Mouse (Mus musculus) heart, embryonic 14.5 days (tissue): Measurements from ENCODE around the gene Arl15. TPM values are rescaled to one million over a fixed set of nuclear protein-coding genes. Genes with fewer than 3 reads are reported as not detected.

ENCODE experiments used
- ATAC-seq: fragments of 200-750 bp; cut with Nextera tagmentation; 2 replicates; pipeline ENCODE4 v1.8.0; 2017; ENCODE audit warnings: low read depth, moderate TSS enrichment; ENCODE audit not compliant: insufficient number of reproducible peaks, insufficient read depth, low FRiP score
- H3K27ac ChIP-seq, 2 experiments: fragments of 200-500 bp in 1 of 2; fragments of 300-500 bp in 1 of 2; sonication (generic) in 1 of 2; replicated peaks in 1 of 2; 2 replicates each; pipeline ENCODE4 v1.5.1; 2012 to 2014; ENCODE audit warnings: low read depth in 2 of 2, low read length in 2 of 2, control low read depth in 1 of 2, mild to moderate bottlenecking in 1 of 2, mixed read lengths in 1 of 2; ENCODE audit not compliant: control insufficient read depth in 1 of 2, insufficient read depth in 1 of 2
- H3K27me3 ChIP-seq: fragments of 300-500 bp; sonication (generic); 2 replicates; pipeline ENCODE4 v1.6.1; 2014; ENCODE audit warnings: mild to moderate bottlenecking, low read length, control low read depth; ENCODE audit not compliant: control insufficient read depth, insufficient read depth
- H3K36me3 ChIP-seq: fragments of 300-500 bp; sonication (generic); 2 replicates; pipeline ENCODE4 v1.6.1; 2014; ENCODE audit warnings: mild to moderate bottlenecking, control low read depth, low read length, mixed read lengths; ENCODE audit not compliant: control insufficient read depth, insufficient read depth
- H3K4me1 ChIP-seq, 2 experiments: fragments of 200-500 bp in 1 of 2; fragments of 300-500 bp in 1 of 2; sonication (generic) in 1 of 2; 2 replicates each; pipeline ENCODE4 v1.6.1; 2012 to 2014; ENCODE audit warnings: low read length in 2 of 2, control low read depth in 1 of 2, mixed read lengths in 1 of 2; ENCODE audit not compliant: control insufficient read depth in 2 of 2, insufficient read depth in 2 of 2
- H3K4me2 ChIP-seq: fragments of 300-500 bp; sonication (generic); 2 replicates; pipeline ENCODE4 v1.6.1; 2014; ENCODE audit warnings: mild to moderate bottlenecking, low read length
- H3K4me3 ChIP-seq, 2 experiments: fragments of 200-500 bp in 1 of 2; fragments of 300-500 bp in 1 of 2; sonication (generic) in 1 of 2; 2 replicates each; pipeline ENCODE4 v1.5.1; 2012 to 2014; ENCODE audit warnings: low read length in 2 of 2, mild to moderate bottlenecking in 2 of 2, control low read depth in 1 of 2, low read depth in 1 of 2, moderate library complexity in 1 of 2; ENCODE audit not compliant: control insufficient read depth in 1 of 2, insufficient read depth in 1 of 2
- H3K9ac ChIP-seq: fragments of 300-500 bp; sonication (generic); 2 replicates; pipeline ENCODE4 v1.6.1; 2014; ENCODE audit warnings: mild to moderate bottlenecking, low read length
- H3K9me3 ChIP-seq: fragments of 300-500 bp; sonication (generic); 2 replicates; pipeline ENCODE4 v1.6.1; 2016; ENCODE audit warnings: low read length, control low read depth; ENCODE audit not compliant: control insufficient read depth
- WGBS: fragments of 180-500 bp; shearing (Covaris S2); extraction: QIAGEN DNeasy Blood & Tissue Kit; methylation state at CpG from one replicate; pipeline ENCODE4 v1.1.7; 2014; 5-methylcytosine and 5-hydroxymethylcytosine counted together
- polyA plus RNA-seq: library from polyadenylated mRNA; unstranded; fragments of >200 nt; fragmentation: Nextera tagmentation; extraction: Ambion mirVana; gene quantifications from 2 replicates; pipeline ENCODE4 v1.2.1, GENCODE M21; 2014

Gene Arl15
- polyA plus RNA-seq, 1 experiment from 2014 or later, result 8.3 TPM

DNA sequence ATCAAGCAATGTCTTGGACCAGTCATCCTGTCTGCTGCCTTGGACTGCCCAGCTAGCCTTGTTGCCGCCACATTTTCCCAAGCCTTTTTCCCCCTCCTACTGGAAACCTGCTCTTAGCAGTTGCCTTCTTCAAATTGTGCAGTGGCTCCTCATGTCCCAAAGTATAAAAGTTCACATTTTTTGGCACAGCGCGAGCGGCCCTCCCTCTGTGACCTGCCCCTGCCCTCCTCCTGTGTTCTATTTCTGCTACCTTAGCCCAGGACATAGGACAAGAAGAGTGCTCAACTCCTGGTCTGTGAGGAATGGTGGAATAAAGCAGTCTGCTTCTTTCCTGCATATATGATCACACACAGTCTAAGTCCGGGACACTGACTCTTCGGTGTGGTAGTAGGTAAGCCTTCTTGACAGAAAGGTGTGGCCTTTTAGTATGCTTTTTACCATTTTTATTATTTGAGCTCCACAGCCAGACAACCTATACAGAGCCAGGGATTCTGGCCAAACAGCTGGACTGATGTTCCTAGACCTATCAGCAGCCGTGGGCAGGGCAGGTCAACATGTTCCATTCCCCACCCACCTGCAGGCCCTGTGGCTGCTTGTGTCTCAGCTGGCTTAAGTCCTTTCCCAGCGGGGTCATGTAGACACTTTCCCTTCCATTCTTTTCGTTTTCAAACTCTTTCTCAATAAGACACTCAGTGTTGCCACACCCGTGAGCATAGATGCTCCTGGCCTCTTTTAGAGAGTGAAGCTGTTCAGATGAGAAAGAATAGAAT, 293.6 kb downstream of the Arl15 start:
- Histone ChIP-seq H3K9me3 (no peaks in the 10 kb centered on the region), H3K4me2 (no peak overlapping the region), H3K36me3 (0 out of 2 replicates have a peak, but pooled peaks cover 4% of the 10 kb centered on the region), H3K4me1 (peaks cover 2 to 10% of the 10 kb centered on the region in 2 experiments; a peak in 3 of 4 replicates), H3K27ac (no peak overlapping the region), H3K9ac (no peak overlapping the region), H3K4me3 (no peak overlapping the region), H3K27me3 (no peaks in the 10 kb centered on the region)
- WGBS, result 93% methylated on average over 10 of the region's 10 CpGs
- ATAC-seq, result no peak

DNA sequence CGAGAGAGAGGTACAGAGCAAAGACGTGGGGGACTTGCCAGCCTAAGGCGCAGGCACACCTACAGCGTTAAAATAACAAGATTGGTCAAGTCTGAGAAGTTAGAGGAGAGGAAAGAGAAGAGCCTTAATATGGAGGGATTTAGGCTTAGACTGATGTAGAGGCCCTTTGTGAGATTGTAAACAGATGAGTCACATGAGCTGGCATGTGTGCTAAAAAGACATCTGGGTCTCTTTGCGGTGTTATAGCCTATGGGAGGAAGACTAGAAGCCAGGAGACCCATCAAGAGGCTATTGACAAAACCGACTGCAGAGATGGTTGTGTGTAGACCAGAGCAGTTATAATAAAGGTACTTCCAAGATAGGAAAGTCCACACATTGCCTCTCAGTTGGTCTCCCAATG, 296.5 kb downstream of the Arl15 start:
- H3K27ac ChIP-seq, result no peak overlapping the region
- ATAC-seq, result no peak; the same call in 1 of the 2 replicates
- H3K4me3 ChIP-seq, result no peak overlapping the region
- no peaks in the 10 kb centered on the region for H3K27me3 ChIP-seq
- no peak overlapping the region for H3K9ac ChIP-seq
- 87% methylated on average over 6 of the region's 6 CpGs for WGBS
- 0 out of 2 replicates have a peak, but pooled peaks cover 4% of the 10 kb centered on the region for H3K36me3 ChIP-seq
- peaks cover 2 to 17% of the 10 kb centered on the region in 2 experiments; a peak in 3 of 4 replicates for H3K4me1 ChIP-seq
- no peak overlapping the region for H3K4me2 ChIP-seq
- H3K9me3 ChIP-seq, result no peaks in the 10 kb centered on the region

DNA sequence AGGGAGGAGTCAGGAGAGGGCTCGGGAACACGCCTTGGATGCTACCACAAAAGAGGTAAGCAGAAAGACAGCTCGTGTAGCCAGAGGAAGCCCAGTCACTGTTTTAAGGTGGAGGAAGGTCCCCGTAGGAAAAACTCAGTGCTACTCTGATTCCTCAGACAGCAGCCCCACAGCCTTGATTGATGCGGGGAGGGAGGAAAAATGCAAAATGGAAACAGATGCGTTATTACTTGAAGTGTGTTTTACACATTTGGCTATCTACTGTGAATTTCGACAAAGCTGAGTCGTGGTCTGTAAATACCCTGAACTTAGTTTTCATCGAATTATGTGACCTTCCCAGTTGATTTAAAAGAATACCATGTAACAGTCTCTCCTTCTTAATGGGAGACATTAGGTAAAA, 296.9 kb downstream of the Arl15 start:
- H3K4me3 ChIP-seq, result no peak overlapping the region
- ATAC-seq, result no peak
- no peak overlapping the region for H3K9ac ChIP-seq
- 73% methylated on average over 9 of the region's 9 CpGs for WGBS
- H3K4me2 ChIP-seq, result no peak overlapping the region
- no peak overlapping the region for H3K27ac ChIP-seq
- peaks cover 2 to 12% of the 10 kb centered on the region in 2 experiments; a peak in 3 of 4 replicates for H3K4me1 ChIP-seq
- H3K36me3 ChIP-seq, result 0 out of 2 replicates have a peak, but pooled peaks cover 4% of the 10 kb centered on the region
- no peaks in the 10 kb centered on the region for H3K27me3 ChIP-seq
- no peaks in the 10 kb centered on the region for H3K9me3 ChIP-seq

DNA sequence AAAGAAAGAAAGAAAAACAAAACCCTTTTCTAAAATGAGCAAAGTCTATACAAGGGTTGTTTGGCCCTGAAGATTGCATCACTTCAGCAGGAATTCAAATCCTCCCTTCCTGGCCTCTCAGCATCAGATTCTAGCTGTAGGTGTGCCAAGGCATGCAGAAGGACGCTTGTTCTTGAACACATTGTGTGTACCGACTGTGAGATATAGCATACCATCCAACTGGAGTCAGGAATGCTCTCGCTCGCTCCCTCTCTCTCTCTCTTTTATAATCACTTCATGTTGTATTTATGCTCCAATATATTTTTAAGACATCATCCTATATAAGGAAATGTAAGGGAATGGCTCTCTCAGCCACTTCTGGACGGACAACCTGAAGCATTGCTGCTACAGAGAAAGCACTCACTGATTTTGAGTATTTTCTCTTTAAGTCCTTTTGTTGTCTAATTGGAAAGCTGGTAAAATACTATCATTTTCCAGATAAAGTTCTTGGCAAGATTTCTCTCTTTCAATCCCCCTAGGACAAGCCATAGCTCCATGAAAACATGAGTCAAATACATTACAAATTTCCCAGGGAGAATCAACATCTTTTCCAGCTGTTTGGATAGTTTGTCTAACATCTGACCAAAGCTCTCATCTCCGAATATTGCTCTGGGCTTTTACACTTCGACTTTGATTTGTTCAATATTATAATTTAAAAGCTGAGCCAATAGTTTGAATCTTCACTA, 300.0 kb downstream of the Arl15 start:
- H3K36me3 ChIP-seq, result 0 out of 2 replicates have a peak, but pooled peaks cover 4% of the 10 kb centered on the region
- H3K4me1 ChIP-seq, result peaks cover 0 to 7% of the 10 kb centered on the region in 2 experiments; a peak in 2 of 4 replicates
- no peak overlapping the region for H3K27ac ChIP-seq
- no peak overlapping the region for H3K4me2 ChIP-seq
- WGBS, result 57% methylated on average over 7 of the region's 7 CpGs
- no peak for ATAC-seq
- no peaks in the 10 kb centered on the region for H3K27me3 ChIP-seq
- H3K9ac ChIP-seq, result no peak overlapping the region
- H3K9me3 ChIP-seq, result no peaks in the 10 kb centered on the region
- H3K4me3 ChIP-seq, result no peak overlapping the region

DNA sequence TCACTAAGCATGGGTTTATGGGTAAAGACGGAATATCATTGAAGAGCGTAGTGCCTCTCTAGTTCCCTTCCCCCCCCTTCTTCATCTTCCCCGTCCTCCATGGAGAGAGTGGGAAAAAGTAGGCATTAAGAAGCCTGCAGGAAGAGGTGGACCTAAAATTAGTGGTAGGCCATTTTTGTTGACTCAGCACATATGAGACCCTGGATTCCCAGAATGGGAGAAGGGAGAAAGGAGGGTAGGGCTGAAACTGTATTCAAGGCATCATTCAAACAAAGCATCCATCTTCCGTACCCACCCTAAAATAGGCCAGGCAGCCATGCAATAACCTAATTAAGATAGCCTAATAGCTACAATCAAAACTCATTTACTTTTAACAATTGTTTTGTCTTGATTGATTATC, 301.1 kb downstream of the Arl15 start:
- no peak overlapping the region for H3K27ac ChIP-seq
- no peak overlapping the region for H3K4me2 ChIP-seq
- peaks cover 0 to 7% of the 10 kb centered on the region in 2 experiments; a peak in 2 of 4 replicates for H3K4me1 ChIP-seq
- no peaks in the 10 kb centered on the region for H3K9me3 ChIP-seq
- no peaks in the 10 kb centered on the region for H3K27me3 ChIP-seq
- H3K4me3 ChIP-seq, result no peak overlapping the region
- 95% methylated on average over 4 of the region's 4 CpGs for WGBS
- ATAC-seq, result no peak
- no peaks in the 10 kb centered on the region for H3K36me3 ChIP-seq
- no peak overlapping the region for H3K9ac ChIP-seq

DNA sequence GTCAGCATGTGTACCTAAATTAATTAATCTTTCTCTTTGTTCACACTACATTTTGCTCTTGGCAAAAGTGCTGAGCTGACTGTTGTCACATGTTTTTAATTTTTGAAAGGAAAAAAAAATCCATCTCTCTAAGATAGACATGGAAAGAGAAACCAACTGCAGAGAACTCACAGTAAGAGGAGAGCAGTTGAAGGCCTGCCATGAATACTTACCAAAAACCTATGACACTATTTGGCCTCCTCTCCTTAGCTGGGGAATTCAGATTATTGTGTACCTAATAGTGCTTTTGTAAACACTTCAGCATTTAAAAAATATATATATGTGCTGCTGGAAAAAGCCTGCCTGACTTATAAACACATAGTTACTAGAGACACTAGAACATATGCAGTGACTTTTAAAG, 302.1 kb downstream of the Arl15 start:
- Histone ChIP-seq H3K27me3 (no peaks in the 10 kb centered on the region), H3K9ac (no peak overlapping the region), H3K9me3 (no peaks in the 10 kb centered on the region), H3K4me1 (peaks cover 0 to 10% of the 10 kb centered on the region in 2 experiments; a peak in 2 of 4 replicates), H3K4me2 (no peak overlapping the region), H3K4me3 (no peak overlapping the region), H3K36me3 (no peaks in the 10 kb centered on the region), H3K27ac (no peak overlapping the region)
- no peak for ATAC-seq

DNA sequence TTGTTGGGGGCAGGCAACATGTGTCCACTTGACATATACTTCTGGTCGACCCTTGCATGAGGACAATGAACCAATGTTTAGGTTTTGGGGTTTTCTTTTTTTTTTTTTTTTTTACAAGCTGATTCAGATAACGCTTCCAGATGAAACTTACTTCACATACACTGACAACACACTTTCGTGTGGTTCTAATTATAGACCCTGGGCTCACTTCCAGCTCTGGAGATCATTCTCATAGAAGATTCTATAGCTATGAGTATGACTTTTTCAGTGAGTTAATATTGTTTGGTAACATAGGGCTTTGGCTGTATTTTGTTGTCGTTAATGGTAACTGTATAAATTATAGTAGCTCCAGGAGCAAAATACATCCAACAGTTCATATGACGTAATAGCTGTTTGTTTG, 306.9 kb downstream of the Arl15 start:
- H3K4me2 ChIP-seq, result no peak overlapping the region
- H3K9me3 ChIP-seq, result no peaks in the 10 kb centered on the region
- no peaks in the 10 kb centered on the region for H3K36me3 ChIP-seq
- H3K9ac ChIP-seq, result no peak overlapping the region
- H3K4me1 ChIP-seq, result peaks cover 0 to 7% of the 10 kb centered on the region in 2 experiments; a peak in 2 of 4 replicates
- no peak for ATAC-seq
- H3K27me3 ChIP-seq, result no peaks in the 10 kb centered on the region
- no peak overlapping the region for H3K27ac ChIP-seq
- H3K4me3 ChIP-seq, result no peak overlapping the region
- WGBS, result 44% methylated on average over 5 of the region's 5 CpGs
